Mouse (Mus musculus) limb, embryonic 14.5 days (tissue): ENCODE results near the gene Ttn. TPM values are rescaled to one million over a fixed set of nuclear protein-coding genes. Genes with fewer than 3 reads are reported as not detected.

Source experiments
- ATAC-seq: fragments of 200-750 bp; cut with Nextera tagmentation; 2 replicates; pipeline ENCODE4 v1.8.0; 2017; ENCODE audit warnings: low read depth, moderate number of reproducible peaks, moderate TSS enrichment; ENCODE audit not compliant: low FRiP score
- DNase-seq: peaks from one replicate; pipeline ENCODE4 v3.0.0-alpha.2; 2015; ENCODE audit warnings: low spot score
- H3K27ac ChIP-seq: fragments of 300-500 bp; sonication (generic); replicated peaks from 2 replicates; pipeline ENCODE4 v1.5.1; 2014; ENCODE audit warnings: low read depth, mild to moderate bottlenecking, low read length, moderate library complexity, mixed read lengths
- H3K27me3 ChIP-seq: fragments of 300-500 bp; sonication (generic); 2 replicates; pipeline ENCODE4 v1.6.1; 2014; ENCODE audit warnings: low read length, mixed read lengths; ENCODE audit not compliant: control insufficient read depth, insufficient read depth
- H3K36me3 ChIP-seq: fragments of 300-500 bp; sonication (generic); 2 replicates; pipeline ENCODE4 v1.6.1; 2014; ENCODE audit warnings: mild to moderate bottlenecking, low read length, moderate library complexity, mixed read lengths; ENCODE audit not compliant: control insufficient read depth, insufficient read depth
- H3K4me1 ChIP-seq: fragments of 300-500 bp; sonication (generic); 2 replicates; pipeline ENCODE4 v1.6.1; 2014; ENCODE audit warnings: antibody characterized with exemption, low read length, mixed read lengths; ENCODE audit not compliant: control insufficient read depth, insufficient read depth
- H3K4me2 ChIP-seq: fragments of 300-500 bp; sonication (generic); replicated peaks from 2 replicates; pipeline ENCODE4 v1.6.1; 2014; ENCODE audit warnings: low read depth, mild to moderate bottlenecking, low read length, moderate library complexity; ENCODE audit not compliant: severe bottlenecking
- H3K4me3 ChIP-seq: fragments of 300-500 bp; sonication (generic); replicated peaks from 2 replicates; pipeline ENCODE4 v1.5.1; 2014; ENCODE audit warnings: low read length
- H3K9ac ChIP-seq: fragments of 300-500 bp; sonication (generic); 2 replicates; pipeline ENCODE4 v1.6.1; 2014; ENCODE audit warnings: mild to moderate bottlenecking, low read depth, low read length, moderate library complexity; ENCODE audit not compliant: severe bottlenecking
- H3K9me3 ChIP-seq: fragments of 300-500 bp; sonication (generic); 2 replicates; pipeline ENCODE4 v1.6.1; 2016; ENCODE audit warnings: low read length; ENCODE audit not compliant: control insufficient read depth
- POLR2A ChIP-seq: fragments of 200-500 bp; IDR thresholded peaks from 2 replicates; pipeline ENCODE4 v1.8.0; 2012; ENCODE audit warnings: inconsistent platforms, mild to moderate bottlenecking, moderate library complexity, borderline replicate concordance; ENCODE audit not compliant: insufficient read depth, insufficient read length; ENCODE audit errors: extremely low read depth
- WGBS: fragments of 180-500 bp; shearing (Covaris S2); extraction: QIAGEN DNeasy Blood & Tissue Kit; methylation state at CpG from one replicate; pipeline ENCODE4 v1.1.7; 2014; 5-methylcytosine and 5-hydroxymethylcytosine counted together
- polyA plus RNA-seq, 2 experiments: library from polyadenylated mRNA; depleted of rRNA in 1 of 2; stranded (reverse) in 1 of 2; unstranded in 1 of 2; fragments of >200 nt; fragmentation: Nextera tagmentation in 1 of 2; extraction: Ambion mirVana in 1 of 2; gene quantifications; 2 replicates each; pipeline versions ENCODE4 v1.2.1 to v1.2.3; 2012 to 2014

The Ttn gene
- polyA plus RNA-seq, 2 experiments = 15.8 to 99.0 TPM

GRCm38 (mm10) chr2:76885855-76886254 lies 96.5 kb downstream of the Ttn start:
- TF ChIP-seq POLR2A = no peak
- DNase-seq (no peak), ATAC-seq (no peak)
- Histone ChIP-seq H3K9me3 (no peaks in the 10 kb centered on the region), H3K4me1 (no peaks in the 10 kb centered on the region), H3K27me3 (no peaks in the 10 kb centered on the region), H3K9ac (no peak overlapping the region), H3K27ac (no peak overlapping the region), H3K4me2 (no peak overlapping the region), H3K4me3 (no peak overlapping the region), H3K36me3 (no peaks in the 10 kb centered on the region)
- 86% methylated on average over 13 of the region's 13 CpGs for WGBS

GRCm38 (mm10) chr2:76881406-76881805 lies 100.9 kb downstream of the Ttn start:
- TF ChIP-seq POLR2A = no peak
- H3K9ac ChIP-seq = no peak overlapping the region
- H3K27me3 ChIP-seq = no peaks in the 10 kb centered on the region
- H3K36me3 ChIP-seq = no peaks in the 10 kb centered on the region
- DNase-seq = no peak
- H3K27ac ChIP-seq = no peak overlapping the region
- 86% methylated on average over 12 of the region's 12 CpGs for WGBS
- no peaks in the 10 kb centered on the region for H3K9me3 ChIP-seq
- H3K4me2 ChIP-seq = no peak overlapping the region
- no peak overlapping the region for H3K4me3 ChIP-seq
- no peak for ATAC-seq
- no peaks in the 10 kb centered on the region for H3K4me1 ChIP-seq

- H3K9me3 ChIP-seq = no peaks in the 10 kb centered on the region
- no peak for TF ChIP-seq POLR2A
- 93% methylated on average over 12 of the region's 12 CpGs for WGBS
- no peaks in the 10 kb centered on the region for H3K4me1 ChIP-seq
- H3K27ac ChIP-seq = no peak overlapping the region
- no peak overlapping the region for H3K9ac ChIP-seq
- H3K27me3 ChIP-seq = no peaks in the 10 kb centered on the region
- ATAC-seq (no peak), DNase-seq (no peak)
- no peak overlapping the region for H3K4me2 ChIP-seq
- H3K36me3 ChIP-seq = no peaks in the 10 kb centered on the region
- no peak overlapping the region for H3K4me3 ChIP-seq
Observed at GRCm38 (mm10) chr2:76875587-76875986, 106.8 kb downstream of the Ttn start.

- no peak for TF ChIP-seq POLR2A
Observed at GRCm38 (mm10) chr2:76866928-76867327, 115.4 kb downstream of the Ttn start.

GRCm38 (mm10) chr2:76865497-76865896 lies 116.8 kb downstream of the Ttn start:
- Histone ChIP-seq H3K9ac (no peak overlapping the region), H3K27ac (no peak overlapping the region), H3K27me3 (no peaks in the 10 kb centered on the region), H3K4me1 (no peaks in the 10 kb centered on the region), H3K9me3 (no peaks in the 10 kb centered on the region), H3K4me3 (no peak overlapping the region), H3K36me3 (no peaks in the 10 kb centered on the region), H3K4me2 (no peak overlapping the region)
- WGBS = 77% methylated on average over 2 of the region's 2 CpGs
- TF ChIP-seq POLR2A = no peak
- no peak for ATAC-seq
- no peak for DNase-seq

More at GRCm38 (mm10) chr2:76866928-76867327, 115.4 kb downstream of the Ttn start:
- WGBS = 19% methylated on average over 4 of the region's 4 CpGs
- Histone ChIP-seq H3K4me2 (no peak overlapping the region), H3K4me1 (no peaks in the 10 kb centered on the region), H3K4me3 (no peak overlapping the region), H3K36me3 (no peaks in the 10 kb centered on the region), H3K27me3 (no peaks in the 10 kb centered on the region), H3K9me3 (no peaks in the 10 kb centered on the region), H3K27ac (no peak overlapping the region), H3K9ac (no peak overlapping the region)
- DNase-seq (peak; percentile 40), ATAC-seq (no peak)

GRCm38 (mm10) chr2:76861327-76861726 lies 121.0 kb downstream of the Ttn start:
- no peak overlapping the region for H3K4me3 ChIP-seq
- DNase-seq (no peak), ATAC-seq (no peak)
- no peak overlapping the region for H3K4me2 ChIP-seq
- H3K9me3 ChIP-seq = no peaks in the 10 kb centered on the region
- H3K4me1 ChIP-seq = no peaks in the 10 kb centered on the region
- no peak overlapping the region for H3K27ac ChIP-seq
- TF ChIP-seq POLR2A = no peak
- H3K36me3 ChIP-seq = no peaks in the 10 kb centered on the region
- H3K9ac ChIP-seq = no peak overlapping the region
- no peaks in the 10 kb centered on the region for H3K27me3 ChIP-seq
